Mouse (Mus musculus) stomach, postnatal 0 days (tissue): ENCODE data around the gene Siglec1. TPM values are rescaled to one million over a fixed set of nuclear protein-coding genes. Genes with fewer than 3 reads are reported as not detected.
A peak's percentile ranks its signal among the peaks of the same experiment; 100 is the strongest.

ENCODE experiments used
- ATAC-seq: fragments of 200-750 bp; cut with Nextera tagmentation; 2 replicates; pipeline ENCODE4 v1.8.0; 2017; ENCODE audit not compliant: low FRiP score, low TSS enrichment
- DNase-seq: peaks from one replicate; pipeline ENCODE4 v3.0.0-alpha.2; 2016; ENCODE audit warnings: low spot score
- H3K27ac ChIP-seq: fragments of 300-500 bp; sonication (generic); replicated peaks from 2 replicates; pipeline ENCODE4 v1.5.1; 2014; ENCODE audit warnings: mild to moderate bottlenecking, control low read depth
- H3K27me3 ChIP-seq: fragments of 300-500 bp; sonication (generic); 2 replicates; pipeline ENCODE4 v1.6.1; 2014; ENCODE audit warnings: low read length; ENCODE audit not compliant: control insufficient read depth, insufficient read depth
- H3K36me3 ChIP-seq: fragments of 300-500 bp; sonication (generic); 2 replicates; pipeline ENCODE4 v1.6.1; 2014; ENCODE audit warnings: low read length, mixed read lengths; ENCODE audit not compliant: control insufficient read depth, insufficient read depth
- H3K4me1 ChIP-seq: fragments of 300-500 bp; sonication (generic); replicated peaks from 2 replicates; pipeline ENCODE4 v1.6.1; 2014; ENCODE audit warnings: antibody characterized with exemption; ENCODE audit not compliant: control insufficient read depth, insufficient read depth
- H3K4me2 ChIP-seq: fragments of 300-500 bp; sonication (generic); replicated peaks from 2 replicates; pipeline ENCODE4 v1.6.1; 2014; ENCODE audit warnings: low read depth, mild to moderate bottlenecking, control low read depth, moderate library complexity
- H3K4me3 ChIP-seq: fragments of 300-500 bp; sonication (generic); 2 replicates; pipeline ENCODE4 v1.5.1; 2014; ENCODE audit warnings: low read depth, low read length, control low read depth
- H3K9ac ChIP-seq: fragments of 300-500 bp; sonication (generic); 2 replicates; pipeline ENCODE4 v1.6.1; 2014; ENCODE audit warnings: mild to moderate bottlenecking, low read length, control low read depth, mixed read lengths
- H3K9me3 ChIP-seq: fragments of 300-500 bp; sonication (generic); 2 replicates; pipeline ENCODE4 v1.6.1; 2016; ENCODE audit warnings: low read length; ENCODE audit not compliant: control insufficient read depth
- CTCF ChIP-seq: IDR thresholded peaks from 2 replicates; pipeline ENCODE4 v1.5.1; 2016; ENCODE audit warnings: antibody characterized with exemption, low read depth, mild to moderate bottlenecking, moderate library complexity
- EP300 ChIP-seq: optimal IDR thresholded peaks from 2 replicates; pipeline ENCODE3; 2016; ENCODE audit warnings: antibody characterized with exemption
- WGBS: fragments of 180-500 bp; shearing (Covaris S2); extraction: QIAGEN DNeasy Blood & Tissue Kit; methylation state at CpG from one replicate; pipeline ENCODE4 v1.1.7; 2014; 5-methylcytosine and 5-hydroxymethylcytosine counted together
- polyA plus RNA-seq: library from polyadenylated mRNA; unstranded; fragments of >200 nt; fragmentation: Nextera tagmentation; extraction: Ambion mirVana; gene quantifications from 2 replicates; pipeline ENCODE4 v1.2.1, GENCODE M21; 2015

The Siglec1 gene
- polyA plus RNA-seq, 1 experiment from 2014 or later: 0.34 TPM

GRCm38 (mm10) chr2:131094823-131095222 is 8.3 kb upstream of the Siglec1 start:
- Histone ChIP-seq H3K4me2 (no peak overlapping the region), H3K4me1 (0 out of 2 replicates have a peak, but pooled peaks cover 4% of the 10 kb centered on the region), H3K36me3 (no peaks in the 10 kb centered on the region), H3K9me3 (no peaks in the 10 kb centered on the region), H3K4me3 (no peak overlapping the region), H3K27ac (no peak overlapping the region), H3K9ac (no peak overlapping the region), H3K27me3 (no peaks in the 10 kb centered on the region)
- peak; percentile 83 for DNase-seq
- peak; percentile 44; the same call in 1 of the 2 replicates for ATAC-seq
- TF ChIP-seq CTCF (peak; percentile 95), EP300 (no peak)
- 0% methylated on average over 1 of the region's 1 CpGs for WGBS

GRCm38 (mm10) chr2:131093577-131093976 is 7.0 kb upstream of the Siglec1 start:
- no peak overlapping the region for H3K4me3 ChIP-seq
- no peaks in the 10 kb centered on the region for H3K9me3 ChIP-seq
- ATAC-seq (no peak), DNase-seq (no peak)
- no peak overlapping the region for H3K4me2 ChIP-seq
- TF ChIP-seq CTCF (no peak), EP300 (no peak)
- 90% methylated on average over 5 of the region's 5 CpGs for WGBS
- H3K27me3 ChIP-seq: no peaks in the 10 kb centered on the region
- no peaks in the 10 kb centered on the region for H3K36me3 ChIP-seq
- no peak overlapping the region for H3K27ac ChIP-seq
- H3K4me1 ChIP-seq: 0 out of 2 replicates have a peak, but pooled peaks cover 4% of the 10 kb centered on the region
- H3K9ac ChIP-seq: no peak overlapping the region

- H3K27me3 ChIP-seq: no peaks in the 10 kb centered on the region
- 61% methylated on average over 3 of the region's 3 CpGs for WGBS
- H3K27ac ChIP-seq: no peak overlapping the region
- ATAC-seq: peak; percentile 48; the same call in 1 of the 2 replicates
- no peaks in the 10 kb centered on the region for H3K36me3 ChIP-seq
- H3K9ac ChIP-seq: no peak overlapping the region
- no peaks in the 10 kb centered on the region for H3K9me3 ChIP-seq
- H3K4me1 ChIP-seq: no peaks in the 10 kb centered on the region
- TF ChIP-seq CTCF (no peak), EP300 (no peak)
- no peak overlapping the region for H3K4me3 ChIP-seq
- H3K4me2 ChIP-seq: no peak overlapping the region
- DNase-seq: no peak
Measured at GRCm38 (mm10) chr2:131090852-131091251, 4.3 kb upstream of the Siglec1 start.

- H3K9me3 ChIP-seq: no peaks in the 10 kb centered on the region
- no peak overlapping the region for H3K9ac ChIP-seq
- no peak overlapping the region for H3K27ac ChIP-seq
- no peak for DNase-seq
- no peak overlapping the region for H3K4me3 ChIP-seq
- WGBS: 88% methylated on average over 1 of the region's 1 CpGs
- no peaks in the 10 kb centered on the region for H3K36me3 ChIP-seq
- no peaks in the 10 kb centered on the region for H3K4me1 ChIP-seq
- ATAC-seq: no peak
- TF ChIP-seq CTCF: no peak
- TF ChIP-seq EP300: no peak
- no peaks in the 10 kb centered on the region for H3K27me3 ChIP-seq
- H3K4me2 ChIP-seq: no peak overlapping the region
Measured at GRCm38 (mm10) chr2:131089634-131090033, 3.1 kb upstream of the Siglec1 start.

GRCm38 (mm10) chr2:131088581-131088980 is 2.0 kb upstream of the Siglec1 start:
- TF ChIP-seq EP300 (no peak), CTCF (no peak)
- Histone ChIP-seq H3K4me2 (no peak overlapping the region), H3K9me3 (no peaks in the 10 kb centered on the region), H3K4me1 (no peaks in the 10 kb centered on the region), H3K4me3 (no peak overlapping the region), H3K36me3 (no peaks in the 10 kb centered on the region), H3K27ac (no peak overlapping the region), H3K9ac (no peak overlapping the region), H3K27me3 (no peaks in the 10 kb centered on the region)
- no peak for DNase-seq
- WGBS: 74% methylated on average over 4 of the region's 4 CpGs
- no peak for ATAC-seq

GRCm38 (mm10) chr2:131084206-131084605 is 2.4 kb downstream of the Siglec1 start:
- DNase-seq (no peak), ATAC-seq (no peak)
- H3K27ac ChIP-seq: no peak overlapping the region
- H3K4me3 ChIP-seq: no peak overlapping the region
- no peak overlapping the region for H3K4me2 ChIP-seq
- H3K9ac ChIP-seq: no peak overlapping the region
- no peaks in the 10 kb centered on the region for H3K27me3 ChIP-seq
- H3K9me3 ChIP-seq: no peaks in the 10 kb centered on the region
- WGBS: 81% methylated on average over 4 of the region's 4 CpGs
- H3K36me3 ChIP-seq: no peaks in the 10 kb centered on the region
- H3K4me1 ChIP-seq: no peaks in the 10 kb centered on the region
- TF ChIP-seq CTCF: no peak
- no peak for TF ChIP-seq EP300
